Mouse (Mus musculus) v-Abl transformed pro-B cells (cell line): ENCODE measurements around the gene Gipr.

ENCODE experiments used
- in situ Hi-C, 2 experiments: fragments of 400-800 bp; cut with MboI; formaldehyde crosslinking; loops; one replicate each; pipeline ENCODE4 v1.15.1; 2025; ENCODE audit not compliant: unreplicated experiment in 2 of 2

Gene Gipr

DNA sequence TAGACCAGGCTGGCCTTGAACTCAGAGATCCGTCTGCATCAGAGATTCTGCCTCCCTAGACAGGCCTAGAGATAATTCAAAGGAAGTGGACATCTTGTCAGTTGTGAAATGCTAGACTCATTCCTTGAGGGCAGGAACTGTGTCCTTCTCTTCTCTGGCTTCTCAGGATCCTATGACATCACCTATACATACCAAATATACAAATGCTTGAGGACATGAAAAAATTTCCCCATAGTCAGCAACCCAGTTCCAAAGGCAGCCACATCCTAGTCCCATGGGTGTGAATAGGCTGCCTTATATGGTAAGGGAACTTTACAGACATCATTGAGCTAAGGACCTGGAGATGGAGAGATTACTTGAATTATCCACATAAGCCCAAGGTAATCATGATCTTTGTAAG is 56.4 kb downstream of the Gipr start:
- in situ Hi-C loops: no loop called here

GRCm38 (mm10) chr7:19107436-19107835 is 58.5 kb downstream of the Gipr start:
- in situ Hi-C loops: no loop called here
